Mouse (Mus musculus) cerebellum, postnatal 4 days (tissue): ENCODE measurements around the gene Cfap298.
A peak's percentile ranks its signal among the peaks of the same experiment; 100 is the strongest.

ENCODE experiments used
- DNase-seq, 2 experiments: peaks; one replicate each; pipeline ENCODE4 v3.0.0; 2022; ENCODE audit warnings: low spot score in 2 of 2, mixed read lengths in 1 of 2

Gene Cfap298

DNA sequence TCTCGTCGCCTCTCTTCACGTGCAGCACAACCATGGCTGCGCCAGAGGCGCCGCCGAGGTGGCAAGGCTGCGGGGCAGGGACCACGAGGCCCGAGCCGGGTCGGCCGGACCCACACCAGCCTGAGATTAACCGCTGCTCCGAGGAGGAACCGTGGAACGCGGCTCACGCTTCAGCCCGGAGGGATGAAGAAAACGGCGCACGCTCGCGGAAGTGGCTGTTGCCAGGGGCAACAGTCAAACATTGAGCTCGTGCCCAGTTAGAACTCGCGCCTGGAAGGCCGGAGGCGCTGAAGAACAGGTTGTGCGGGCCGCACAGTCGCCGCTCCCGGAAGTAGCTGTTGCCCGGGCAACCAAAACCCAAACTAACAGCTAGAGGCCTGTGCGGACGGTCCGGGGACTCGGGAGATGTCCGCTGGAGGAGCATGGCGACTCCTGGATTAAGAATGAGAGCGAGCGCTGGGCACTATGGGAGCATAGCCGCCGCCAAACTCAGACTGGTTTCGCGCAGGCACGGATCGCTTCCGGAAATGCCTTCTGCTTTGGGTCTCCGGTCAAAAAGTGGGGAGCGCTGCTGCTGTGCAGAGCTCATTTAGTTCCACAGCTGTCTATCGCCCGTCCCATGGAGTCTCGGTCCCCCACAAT, at the start of gene Cfap298:
TSS of gene Cfap298 (minus strand) at position 428 of the 642 bp plus-strand sequence.
- peak; percentile 77 to 92 for DNase-seq

DNA sequence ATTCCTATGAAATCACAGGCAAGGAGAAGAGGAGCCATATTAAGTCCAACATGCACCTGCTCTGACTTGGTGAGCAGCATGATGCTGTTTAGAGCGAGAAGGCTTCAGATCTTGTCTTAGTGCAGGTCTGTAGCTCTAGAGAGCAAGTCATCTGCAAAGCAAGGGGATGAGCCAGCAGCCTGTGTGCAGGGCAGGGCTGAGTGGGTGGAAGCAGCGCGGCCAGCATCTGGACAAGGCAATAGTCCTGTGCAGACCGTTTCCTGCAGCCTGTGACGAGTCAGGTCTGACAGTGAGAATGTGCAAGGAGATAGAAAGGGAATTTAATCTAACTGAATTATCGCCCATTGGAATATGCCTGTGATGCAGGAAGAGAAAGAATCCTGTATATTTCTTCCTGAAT, 36.1 kb upstream of the Cfap298 start:
- no peak for DNase-seq

DNA sequence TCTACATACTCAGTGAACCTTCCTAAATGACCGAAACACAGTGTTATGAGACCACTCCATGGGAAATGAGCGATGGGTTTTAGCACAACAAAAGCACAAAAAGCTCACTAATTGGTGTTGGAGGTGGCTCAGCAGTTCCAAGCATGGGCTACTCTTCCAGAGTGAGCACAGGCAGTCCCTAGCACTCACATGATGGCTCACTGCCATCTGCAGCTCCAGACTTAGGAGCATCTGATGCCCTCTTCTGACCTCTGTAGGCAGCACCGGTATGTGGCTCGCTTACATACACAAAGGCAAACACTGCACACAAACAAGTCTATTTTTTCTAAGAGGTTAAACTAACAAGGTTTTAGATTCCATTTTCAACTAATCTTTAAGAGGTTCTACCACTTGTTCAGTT, 31.3 kb upstream of the Cfap298 start:
- DNase-seq, result no peak

DNA sequence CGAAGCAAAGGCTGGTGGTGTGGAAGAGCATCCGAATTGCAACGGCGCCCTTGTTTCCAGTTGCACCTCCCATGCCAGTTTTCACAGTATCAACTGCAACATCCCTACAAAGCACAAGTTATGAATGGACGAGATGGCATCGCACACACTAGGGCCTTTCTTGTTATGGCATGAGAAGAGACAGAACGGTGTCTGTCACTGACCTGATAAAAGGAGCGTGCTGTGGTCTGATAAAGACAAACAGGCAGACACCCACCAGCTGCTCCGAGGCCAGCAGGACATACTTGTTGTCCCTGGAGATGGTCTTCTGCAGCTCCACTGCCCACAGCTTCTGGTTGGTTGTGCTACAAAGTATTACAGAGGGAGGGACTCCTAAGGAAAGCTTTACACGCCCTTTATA, 29.4 kb upstream of the Cfap298 start:
- no peak for DNase-seq

DNA sequence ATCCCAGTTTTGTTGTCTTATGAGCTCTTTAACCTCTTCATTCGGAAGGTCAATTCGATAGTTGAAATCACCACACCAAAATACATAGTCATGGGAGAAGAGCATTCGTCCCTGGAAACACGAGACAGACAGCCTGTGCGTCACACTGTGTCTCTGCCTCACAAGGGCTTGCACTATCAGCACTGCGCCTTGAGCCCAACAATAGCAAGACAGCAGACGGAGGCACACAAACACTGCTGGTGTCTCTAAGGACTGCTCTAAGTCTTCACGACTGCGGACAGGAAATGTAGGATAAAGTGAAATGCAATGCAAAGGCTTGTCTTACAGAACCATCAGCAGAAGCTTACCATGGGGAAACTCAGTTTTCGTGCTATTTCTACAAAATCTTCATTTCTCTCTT, 29.0 kb upstream of the Cfap298 start:
- no peak for DNase-seq

DNA sequence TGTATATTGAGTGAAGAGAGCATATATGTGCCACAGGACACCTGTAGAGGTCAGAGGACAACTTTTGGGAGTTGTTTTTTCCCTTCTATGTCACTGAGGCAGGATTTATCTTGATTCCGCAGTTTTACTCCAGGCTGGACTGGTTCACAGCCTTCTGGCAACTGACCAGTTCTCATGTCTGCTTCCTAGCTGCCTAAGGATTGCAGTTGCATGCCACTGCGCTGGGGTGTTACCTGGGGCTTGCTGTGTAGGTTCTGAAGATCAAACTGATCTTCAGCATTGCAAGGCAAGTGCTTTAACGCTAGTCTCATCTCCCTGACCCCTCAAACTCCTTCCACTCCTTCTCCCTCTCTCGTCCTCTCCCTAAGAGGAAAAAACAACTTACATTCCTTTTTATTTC, 28.3 kb upstream of the Cfap298 start:
- no peak for DNase-seq

DNA sequence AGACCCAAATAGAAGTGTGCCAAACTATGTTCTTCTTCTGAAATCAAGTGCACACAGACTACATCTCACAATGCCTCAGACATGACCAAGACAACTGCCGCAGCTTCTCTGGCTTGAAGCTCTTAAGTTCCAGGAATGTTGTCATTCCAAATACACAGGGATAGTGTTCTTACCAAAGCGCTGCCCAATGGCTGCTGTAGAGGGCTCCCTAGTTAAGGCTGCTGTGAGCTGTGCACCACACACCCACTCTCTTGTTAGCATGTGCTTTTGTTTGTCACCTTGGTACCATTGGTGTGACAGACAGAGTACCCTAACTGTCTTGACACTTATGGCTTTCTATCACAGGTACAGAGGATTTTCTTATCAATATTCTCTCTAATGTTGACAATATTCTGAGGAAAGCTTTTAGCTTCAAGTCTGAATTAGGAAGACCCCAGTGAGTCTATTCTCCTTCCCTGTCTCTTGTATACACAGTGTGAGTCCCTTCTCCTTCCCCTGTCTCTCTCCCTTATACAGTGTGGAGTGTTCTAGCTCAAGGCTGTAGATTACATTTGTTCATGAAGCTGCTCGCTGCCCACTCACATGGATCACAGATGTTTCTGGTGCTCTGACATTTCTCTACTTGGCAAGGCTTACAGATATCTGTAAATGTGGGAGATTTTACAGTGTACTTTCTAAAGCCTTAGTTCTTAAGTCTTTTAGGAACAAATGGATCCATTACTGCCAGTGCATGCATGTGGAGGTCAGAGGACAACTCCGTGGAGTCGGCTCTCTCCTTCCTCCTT, 23.6 kb upstream of the Cfap298 start:
- no peak for DNase-seq

DNA sequence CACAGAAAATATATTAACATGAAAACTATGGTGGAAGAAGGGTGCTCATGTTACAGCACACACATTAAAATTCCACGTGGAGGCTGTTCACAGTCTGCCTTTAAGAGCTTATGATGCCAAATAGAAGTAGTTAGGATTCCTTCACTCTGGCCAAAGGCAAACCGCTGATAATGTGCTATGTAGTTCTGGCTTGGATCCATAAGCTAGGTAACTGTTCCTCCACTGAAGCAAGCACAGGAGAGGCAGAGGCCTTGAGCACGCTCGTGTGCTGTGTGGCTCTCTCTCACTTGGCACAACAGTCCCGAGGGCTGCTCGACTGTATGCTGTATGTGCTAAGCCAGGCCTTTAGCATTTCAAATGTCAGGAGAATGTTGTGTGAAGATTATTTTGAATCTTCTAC, 20.6 kb upstream of the Cfap298 start:
- DNase-seq, result no peak

DNA sequence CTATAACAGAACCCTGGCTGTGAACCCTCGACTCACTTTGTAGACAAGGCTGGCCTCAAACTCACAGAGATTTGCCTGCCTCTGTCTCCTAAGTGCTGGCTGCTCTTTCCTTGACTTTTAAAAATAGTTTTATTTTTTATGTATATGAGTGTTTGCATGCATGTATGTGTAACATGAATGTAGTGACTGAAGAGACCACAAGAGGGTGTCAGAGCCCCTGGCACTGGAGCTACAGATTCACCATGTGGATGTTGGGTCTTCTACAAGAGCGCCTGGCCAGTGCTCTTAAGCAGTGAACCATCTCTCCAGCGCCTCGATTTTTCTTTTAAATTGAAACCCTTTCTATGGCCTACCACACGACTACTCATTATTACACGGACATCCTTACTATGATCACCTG, 18.9 kb upstream of the Cfap298 start:
- DNase-seq, result no peak

DNA sequence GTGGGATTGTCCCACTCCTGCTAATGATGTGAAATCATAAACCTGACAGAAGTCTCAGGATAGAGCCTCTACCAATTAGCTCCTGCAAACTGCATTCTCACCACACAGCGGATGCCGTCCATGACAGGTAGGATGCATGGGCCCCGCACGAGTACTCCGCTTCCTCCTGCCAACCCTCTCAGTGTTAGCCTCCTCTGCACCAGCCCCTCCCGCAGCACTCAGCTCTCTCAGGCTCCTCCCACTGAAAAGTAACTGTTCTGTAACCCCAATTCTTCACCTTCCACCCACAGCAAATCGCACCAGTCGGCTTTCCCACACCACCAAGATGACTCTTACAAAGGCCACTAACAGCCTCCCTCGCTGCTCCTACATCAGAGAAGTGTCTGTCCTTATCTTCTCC, 18.2 kb upstream of the Cfap298 start:
- DNase-seq, result no peak

DNA sequence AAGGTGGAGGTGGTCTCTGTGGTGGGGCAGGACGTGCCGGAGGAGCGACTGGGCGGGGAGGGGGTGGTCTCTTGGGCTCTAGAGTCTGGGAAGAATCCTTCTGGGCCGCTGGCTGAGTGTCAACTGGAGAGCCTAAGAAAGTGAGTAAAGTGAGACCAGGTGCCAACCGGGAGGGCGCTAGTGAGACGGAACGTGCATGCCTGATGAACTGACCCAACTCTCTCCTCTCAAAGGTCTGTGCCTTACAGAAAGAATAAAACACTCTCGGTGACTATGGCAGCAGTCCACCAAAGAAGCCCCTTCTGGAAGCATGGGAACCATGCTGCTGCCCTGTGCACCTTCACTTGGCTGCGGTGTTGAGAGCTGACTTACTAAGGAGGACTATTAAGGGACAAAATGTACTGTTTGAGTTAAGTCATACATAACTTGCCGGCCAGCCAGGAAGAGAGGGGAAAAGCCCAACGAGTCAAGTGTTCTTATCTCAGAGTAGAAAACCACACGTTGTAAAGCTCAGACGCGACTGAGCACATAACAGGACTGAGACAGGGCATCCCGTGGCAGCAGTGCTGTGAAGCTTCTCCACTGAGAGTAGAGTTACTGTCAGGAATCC, 15.5 kb upstream of the Cfap298 start:
- no peak for DNase-seq

DNA sequence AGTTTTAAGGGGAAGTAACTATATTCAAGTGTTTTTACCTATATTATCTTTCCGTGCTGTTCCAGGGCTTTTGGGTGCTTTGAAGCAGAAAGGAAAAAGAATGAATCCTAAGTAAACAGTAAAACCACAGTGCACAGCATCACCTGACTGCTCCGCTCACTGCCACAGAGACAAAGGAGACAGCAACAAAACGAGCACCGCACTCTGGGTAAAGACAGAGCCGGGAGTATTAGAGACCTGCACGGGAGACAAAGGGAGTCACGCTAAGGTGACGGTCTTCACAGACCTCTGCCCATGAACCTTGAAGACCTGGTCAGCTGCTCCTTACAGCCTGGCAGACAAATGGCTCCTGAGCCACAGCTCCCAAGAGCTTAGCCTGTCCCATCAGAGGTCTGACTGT, 12.1 kb upstream of the Cfap298 start:
- no peak for DNase-seq

DNA sequence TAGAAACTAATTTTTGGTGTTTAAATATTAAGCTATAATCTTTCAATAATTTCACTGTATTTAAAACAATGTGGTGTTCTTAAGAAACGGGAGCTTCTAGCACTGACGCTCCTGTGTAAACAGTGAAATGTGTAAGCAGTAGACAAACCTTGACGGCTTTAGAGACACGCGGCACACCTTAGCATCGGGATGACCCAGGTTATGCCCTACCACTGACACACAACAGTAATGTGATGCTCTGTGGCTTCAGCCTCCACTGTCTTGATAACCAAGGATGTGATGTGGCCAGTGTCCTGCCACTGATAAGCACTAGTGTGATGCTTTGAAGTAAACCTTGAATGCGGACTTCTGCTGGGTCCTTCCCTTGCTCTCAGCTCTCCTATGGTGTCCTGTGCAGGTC, 6.3 kb upstream of the Cfap298 start:
- DNase-seq, result no peak

DNA sequence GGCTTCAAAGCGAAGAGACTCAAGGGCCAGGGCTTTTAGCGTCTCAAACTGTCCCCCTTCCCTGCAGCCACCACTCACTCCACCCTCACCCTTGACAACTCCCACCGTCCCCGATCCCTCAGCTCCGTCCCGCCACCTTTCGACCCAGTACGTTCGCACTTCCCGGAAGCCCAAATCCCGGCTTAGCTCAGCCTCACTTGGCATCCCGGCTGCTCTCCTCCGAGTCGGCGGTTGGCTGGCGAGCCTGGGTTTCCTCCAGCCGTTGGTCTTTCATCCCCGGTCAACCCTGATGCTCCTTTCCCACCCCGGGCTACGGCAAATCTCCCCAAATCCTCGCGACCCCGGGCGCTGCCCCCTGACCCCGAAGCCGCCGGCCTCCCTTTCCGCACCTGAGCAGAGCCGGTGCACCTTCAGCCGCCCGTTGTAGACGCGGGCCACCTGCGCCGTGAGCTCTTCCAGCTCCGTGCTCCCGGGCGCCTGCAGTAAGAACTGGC, 674 bp downstream of the Cfap298 start:
- DNase-seq, result peak in 1 of 2 experiments; percentile 57

DNA sequence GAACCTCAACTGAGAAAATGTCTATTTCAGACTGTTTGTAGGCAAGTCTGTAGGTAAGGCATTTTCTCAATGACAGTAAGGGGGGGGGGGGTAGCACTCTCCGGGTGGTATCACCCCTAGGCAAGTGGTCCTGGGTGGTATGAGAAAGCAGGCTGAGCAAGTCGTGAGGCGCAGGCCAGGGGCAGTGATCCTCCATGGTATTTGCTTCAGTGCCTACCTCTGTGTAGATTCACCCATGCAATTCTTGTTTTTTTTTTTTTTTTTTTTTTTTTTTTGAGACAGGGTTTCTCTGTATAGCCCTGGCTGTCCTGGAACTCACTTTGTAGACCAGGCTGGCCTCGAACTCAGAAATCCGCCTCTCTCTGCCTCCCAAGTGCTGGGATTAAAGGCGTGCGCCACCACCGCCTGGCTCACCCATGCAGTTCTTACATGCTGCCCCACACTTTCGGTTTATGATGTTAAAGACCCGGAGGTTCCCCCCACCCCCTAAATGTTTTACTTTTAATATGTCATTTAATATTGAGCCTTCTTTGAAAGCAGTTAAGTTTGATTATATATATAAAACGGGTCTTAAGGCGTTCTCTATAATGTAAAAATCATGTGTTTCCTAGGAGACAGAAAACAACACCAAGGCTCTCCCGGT, 1.3 kb downstream of the Cfap298 start:
- DNase-seq, result no peak

DNA sequence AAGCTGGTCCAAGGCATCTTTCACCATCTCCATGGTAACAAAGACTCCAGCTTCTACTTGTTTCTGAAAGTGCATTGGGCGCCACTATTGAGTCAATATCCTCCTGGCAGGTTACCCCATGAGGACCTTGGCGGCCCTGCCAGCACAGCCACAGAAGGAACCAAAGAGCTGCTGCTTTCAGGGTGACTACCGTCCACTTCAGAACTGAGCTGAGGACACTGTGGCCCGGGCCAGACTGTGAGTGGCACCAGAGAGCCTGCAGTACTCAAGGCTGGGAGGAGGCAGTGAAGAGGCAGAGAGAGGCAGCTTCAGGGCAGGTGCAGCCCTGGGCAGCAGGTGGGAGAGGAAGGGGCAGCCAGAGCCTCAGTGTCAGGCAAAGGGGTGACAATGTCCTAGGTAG, 7.5 kb downstream of the Cfap298 start:
- DNase-seq, result no peak

DNA sequence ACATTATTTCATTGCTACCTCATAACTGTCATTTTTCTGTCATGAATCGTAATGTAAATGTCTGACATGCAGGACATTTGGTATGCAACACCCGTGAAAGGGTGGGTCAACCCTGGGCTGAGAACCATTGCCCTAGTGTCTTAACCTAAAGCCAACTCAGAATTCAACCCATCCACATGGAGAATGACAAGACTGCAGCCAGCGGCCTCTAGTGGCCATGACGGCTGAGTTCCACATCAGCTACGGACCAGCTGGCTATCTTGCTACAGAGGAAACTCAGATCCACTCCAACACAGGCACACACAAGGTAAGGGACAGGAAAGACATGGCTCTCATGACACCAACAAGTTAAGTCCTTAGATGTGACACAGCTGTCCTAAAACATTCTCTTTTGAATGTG, 9.5 kb downstream of the Cfap298 start:
- DNase-seq, result peak; percentile 65 to 77

DNA sequence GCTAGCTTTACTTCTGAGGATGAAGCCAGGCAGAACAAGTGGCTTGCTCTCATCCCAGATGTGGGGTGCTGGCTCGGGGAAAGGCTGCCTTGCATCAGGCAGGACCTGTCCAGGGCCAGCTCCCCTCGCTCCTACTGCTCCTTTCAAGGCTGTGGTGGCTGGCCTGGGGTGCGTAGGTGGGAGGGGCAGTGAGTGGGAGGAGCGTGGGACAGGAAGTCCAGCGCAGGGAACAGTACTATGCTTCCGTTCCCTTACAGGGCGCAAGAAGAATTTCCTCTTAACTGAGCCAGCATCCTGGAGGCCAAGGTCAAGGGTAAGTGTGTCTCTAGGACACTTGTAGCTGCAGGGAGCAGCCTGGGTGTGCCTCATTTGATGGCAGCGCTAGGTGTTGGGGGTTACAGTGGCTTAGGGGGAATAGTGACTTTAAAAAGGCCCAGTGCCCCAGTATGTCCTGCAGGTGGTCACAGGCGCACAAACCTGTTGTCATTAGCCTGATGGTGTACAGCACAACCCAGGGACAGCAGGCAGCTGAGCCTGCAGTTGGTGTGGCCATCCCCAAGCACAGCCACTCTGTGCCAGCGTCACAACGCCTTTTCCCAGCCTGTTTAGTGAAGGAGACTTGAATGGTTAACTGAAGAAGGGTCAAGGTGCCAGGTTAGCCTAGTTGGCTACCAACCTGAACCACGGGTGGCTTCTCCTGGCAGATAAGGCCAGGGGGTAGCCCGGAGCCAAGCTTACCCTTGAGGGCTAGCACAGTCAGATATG, 10.1 kb downstream of the Cfap298 start:
- no peak for DNase-seq

DNA sequence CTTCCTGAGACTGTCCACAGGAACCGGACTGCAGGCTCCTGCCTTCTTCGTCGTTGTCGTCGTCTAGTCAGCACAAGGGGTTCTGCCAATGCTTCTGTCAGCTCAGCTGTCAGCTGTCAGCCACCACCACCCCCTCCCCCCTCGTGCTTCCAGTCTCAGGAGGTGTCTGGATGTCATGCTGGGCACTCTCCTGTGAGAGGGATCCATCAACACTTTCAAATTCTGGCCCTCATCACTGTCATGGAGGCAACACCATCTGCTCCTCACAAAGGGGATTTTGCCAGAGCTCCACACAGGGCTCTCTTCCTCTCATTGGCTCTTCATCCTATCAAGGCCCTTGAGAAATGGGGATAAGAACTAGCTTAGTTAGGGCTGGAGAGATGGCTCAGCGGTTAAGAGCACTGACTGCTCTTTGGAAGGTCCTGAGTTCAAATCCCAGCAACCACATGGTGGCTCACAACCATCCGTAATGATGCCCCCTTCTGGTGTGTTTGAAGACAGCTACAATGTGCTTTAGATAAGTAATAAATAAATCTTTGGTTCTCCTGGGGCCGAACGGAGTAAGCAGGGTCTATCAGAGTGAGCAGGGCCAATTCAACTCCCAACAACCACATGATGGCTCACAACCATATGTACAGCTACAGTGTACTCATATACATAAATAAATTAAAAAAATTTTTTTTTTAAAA, 13.3 kb downstream of the Cfap298 start:
- DNase-seq, result peak in 1 of 2 experiments; percentile 49

DNA sequence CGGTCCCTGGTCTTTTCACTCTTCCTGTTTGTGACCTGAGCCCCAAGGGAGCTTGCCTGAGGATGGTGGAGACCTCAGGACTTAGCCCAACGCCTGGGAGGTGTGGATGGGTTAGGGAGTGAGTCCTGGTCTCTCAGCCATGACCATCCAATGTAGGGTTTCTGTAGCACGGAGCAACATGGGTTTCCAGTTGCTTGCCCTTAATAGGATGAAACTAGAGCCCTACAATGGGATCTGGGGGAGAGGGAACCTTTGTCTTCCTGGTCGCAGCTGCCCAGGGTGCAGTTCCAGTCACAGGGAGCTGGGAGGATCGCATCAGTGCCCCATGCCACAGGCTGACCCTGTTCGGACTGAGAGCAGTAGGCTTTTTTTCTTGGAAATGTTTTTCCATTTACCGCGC, 17.8 kb downstream of the Cfap298 start:
- no peak for DNase-seq

DNA sequence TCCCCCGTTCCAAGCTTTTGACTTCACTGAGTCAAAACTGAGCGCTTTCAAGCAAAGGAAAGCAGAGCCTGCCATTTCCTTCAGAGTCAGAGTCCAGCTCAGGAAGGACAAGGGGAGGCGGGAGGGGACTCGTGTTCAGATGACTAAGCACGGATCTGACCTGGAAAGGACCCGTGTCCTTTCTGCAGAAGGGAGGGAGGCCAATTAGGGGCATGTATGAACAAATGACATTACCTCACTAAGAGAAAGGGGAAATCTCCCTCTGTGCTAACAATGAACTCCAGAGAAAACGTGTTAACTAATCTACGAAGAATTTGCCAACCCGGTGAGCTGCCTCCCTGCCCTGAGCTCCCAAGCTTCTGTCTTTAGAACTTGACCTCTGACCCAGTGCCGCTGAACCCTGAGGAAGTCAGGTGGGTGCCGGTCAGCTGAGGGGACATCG, 18.9 kb downstream of the Cfap298 start:
- DNase-seq, result no peak
